Mouse (Mus musculus): ENCODE results near the gene Phgdh. TPM values are rescaled to one million over a fixed set of nuclear protein-coding genes. Genes with fewer than 3 reads are reported as not detected.

Gene Phgdh
- polyA plus RNA-seq, 2 experiments: 121 to 207 TPM

DNA sequence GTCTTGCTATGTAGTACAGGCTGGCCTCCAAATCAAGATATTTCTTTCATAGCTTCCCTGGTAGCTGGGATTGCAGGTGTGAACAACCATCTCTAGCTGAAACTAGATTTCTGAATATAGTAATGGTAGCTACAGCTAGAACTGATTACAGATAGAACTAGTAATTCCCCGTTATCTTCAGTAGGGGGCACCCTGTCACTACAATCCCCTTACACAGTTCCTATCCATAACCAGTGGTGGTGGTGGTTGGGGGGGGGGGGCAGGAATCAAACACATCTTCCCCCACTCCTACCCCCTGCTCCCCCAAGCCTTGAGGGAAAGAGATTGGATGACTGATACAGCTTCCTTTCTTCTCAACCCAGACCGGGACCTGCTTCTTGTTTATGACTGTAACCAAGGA, 23.0 kb upstream of the Phgdh start:
- no peak for TF ChIP-seq EP300 (IDR thresholded peaks at IDR 0.05; ENCODE audit: low read depth)
- TF ChIP-seq CTCF (IDR thresholded peaks at IDR 0.05; ENCODE audit: low read depth): peak; percentile 52; the same call in 1 of the 2 replicates
- Histone ChIP-seq H3K4me1 (replicated peaks; ENCODE audit: control insufficient read depth in 2 of 2, insufficient read depth in 2 of 2, low read length in 1 of 2) (no peaks in the 10 kb centered on the region), H3K27me3 (ENCODE audit: control insufficient read depth, insufficient read depth, low read length) (no peaks in the 10 kb centered on the region), H3K36me3 (replicated peaks; ENCODE audit: control insufficient read depth, insufficient read depth, low read depth) (no peaks in the 10 kb centered on the region), H3K27ac (no peak overlapping the region), H3K4me2 (ENCODE audit: low read depth) (no peak overlapping the region), H3K9me3 (ENCODE audit: control insufficient read depth, low read length) (no peaks in the 10 kb centered on the region), H3K4me3 (ENCODE audit: insufficient read depth in 1 of 2, low read depth in 2 of 2, low read length in 2 of 2) (no peak overlapping the region), H3K9ac (replicated peaks) (no peak overlapping the region)
- DNase-seq (ENCODE audit: low read depth in 3 of 3, low spot score in 3 of 3) (no peak), ATAC-seq (ENCODE audit: insufficient read depth) (no peak)
- WGBS (ENCODE audit: insufficient replicate concordance): 27% methylated on average over 2 of the region's 2 CpGs

DNA sequence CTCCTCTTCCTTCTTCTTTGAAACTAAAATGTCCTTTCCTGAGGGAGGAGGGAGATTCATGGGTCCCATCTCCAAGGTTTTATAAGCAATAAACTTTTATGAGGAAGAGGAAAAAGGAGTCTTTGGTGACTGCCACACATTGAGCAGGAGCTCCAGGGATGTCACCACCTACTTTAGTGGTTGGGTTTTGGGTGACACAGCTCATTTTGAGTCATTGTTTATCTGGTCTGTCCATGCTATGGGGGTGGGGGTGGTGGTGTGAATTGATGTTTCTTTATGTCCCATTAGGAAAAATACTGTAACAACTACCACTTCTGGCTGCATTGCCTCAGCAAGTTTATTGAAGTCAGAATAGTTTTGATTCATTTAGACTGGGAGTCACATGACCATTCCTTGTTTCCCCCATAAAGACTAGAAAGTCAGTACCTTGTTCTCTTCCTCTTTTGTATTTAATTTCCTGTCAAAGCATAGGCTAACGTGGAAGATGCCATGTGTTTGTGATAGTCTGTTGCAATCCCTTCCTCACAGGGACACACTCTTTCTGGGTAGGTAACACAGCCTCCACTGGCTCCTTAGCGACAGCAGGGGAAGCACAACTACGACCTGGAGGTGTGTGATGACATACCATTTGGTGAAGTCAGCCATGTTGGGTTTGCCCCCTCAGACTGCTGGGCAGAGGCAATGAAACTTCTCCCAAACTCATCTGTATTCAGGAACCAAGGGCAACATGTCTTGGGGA, 17.0 kb upstream of the Phgdh start:
- no peak overlapping the region for H3K4me3 ChIP-seq (ENCODE audit: insufficient read depth in 1 of 2, low read depth in 2 of 2, low read length in 2 of 2)
- no peak for ATAC-seq (ENCODE audit: insufficient read depth)
- H3K36me3 ChIP-seq (replicated peaks; ENCODE audit: control insufficient read depth, insufficient read depth, low read depth): no peaks in the 10 kb centered on the region
- no peak overlapping the region for H3K9ac ChIP-seq (replicated peaks)
- DNase-seq (ENCODE audit: low read depth in 3 of 3, low spot score in 3 of 3): no peak
- no peaks in the 10 kb centered on the region for H3K27me3 ChIP-seq (ENCODE audit: control insufficient read depth, insufficient read depth, low read length)
- TF ChIP-seq CTCF (IDR thresholded peaks at IDR 0.05; ENCODE audit: low read depth): no peak
- no peaks in the 10 kb centered on the region for H3K9me3 ChIP-seq (ENCODE audit: control insufficient read depth, low read length)
- no peak overlapping the region for H3K4me2 ChIP-seq (ENCODE audit: low read depth)
- H3K27ac ChIP-seq: no peak overlapping the region
- H3K4me1 ChIP-seq (replicated peaks; ENCODE audit: control insufficient read depth in 2 of 2, insufficient read depth in 2 of 2, low read length in 1 of 2): no peaks in the 10 kb centered on the region
- WGBS (ENCODE audit: insufficient replicate concordance): 35% methylated on average over 3 of the region's 3 CpGs

DNA sequence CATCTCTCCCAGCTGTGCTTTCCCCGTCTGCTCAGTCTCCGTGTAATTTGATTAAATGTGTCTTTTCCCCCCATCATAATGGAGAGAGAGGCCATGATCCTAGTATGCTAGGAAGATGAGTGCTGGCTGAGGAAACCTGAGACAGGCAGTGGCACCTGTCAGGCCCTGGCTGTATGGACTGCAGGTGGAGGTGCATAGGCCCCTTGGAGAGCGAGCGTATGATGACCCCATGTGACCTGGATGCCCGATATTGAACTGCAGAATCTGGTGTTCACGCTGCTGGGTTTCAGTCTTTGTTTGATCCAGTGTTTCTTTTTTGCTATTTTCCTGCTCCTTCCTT, 16.2 kb upstream of the Phgdh start:
- Histone ChIP-seq H3K9ac (replicated peaks) (no peak overlapping the region), H3K9me3 (ENCODE audit: control insufficient read depth, low read length) (no peaks in the 10 kb centered on the region)

DNA sequence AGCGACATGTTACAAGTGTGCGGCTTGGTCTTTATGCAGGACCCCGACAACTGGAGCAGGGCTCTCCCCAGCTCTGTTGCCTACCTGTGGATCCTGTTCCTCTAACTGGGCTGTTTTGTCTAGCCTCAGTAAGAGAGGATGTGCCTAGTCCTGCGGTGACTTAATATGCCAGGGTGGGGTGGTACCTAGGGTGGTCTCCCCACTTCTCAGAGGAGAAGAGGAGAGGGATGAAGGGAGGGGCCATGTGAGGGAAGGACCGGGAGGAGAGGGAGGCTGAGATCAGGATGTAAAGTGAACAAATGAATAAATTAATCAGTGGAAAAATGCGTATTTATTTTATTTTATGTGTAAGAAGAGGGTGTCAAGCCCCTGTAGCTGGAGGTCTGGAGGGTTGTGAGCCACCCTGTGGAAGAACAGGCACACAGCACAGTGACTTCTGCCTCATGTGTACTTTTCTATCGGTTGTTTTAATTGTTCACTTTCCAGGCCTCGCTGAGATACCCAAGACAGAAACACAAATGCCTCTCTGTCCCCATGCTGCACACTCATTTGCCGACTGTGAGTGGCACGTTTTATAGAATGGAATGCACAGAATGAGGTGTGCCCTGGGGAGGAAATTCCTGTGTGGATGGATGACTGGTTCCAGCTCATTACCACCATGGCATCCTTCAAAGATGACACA, 15.7 kb upstream of the Phgdh start:
- no peak for TF ChIP-seq CTCF (IDR thresholded peaks at IDR 0.05; ENCODE audit: low read depth)
- no peak for TF ChIP-seq EP300 (IDR thresholded peaks at IDR 0.05; ENCODE audit: low read depth)
- Histone ChIP-seq H3K27ac (no peak overlapping the region), H3K9ac (replicated peaks) (no peak overlapping the region), H3K4me1 (replicated peaks; ENCODE audit: control insufficient read depth in 2 of 2, insufficient read depth in 2 of 2, low read length in 1 of 2) (no peaks in the 10 kb centered on the region), H3K9me3 (ENCODE audit: control insufficient read depth, low read length) (no peaks in the 10 kb centered on the region), H3K36me3 (replicated peaks; ENCODE audit: control insufficient read depth, insufficient read depth, low read depth) (no peaks in the 10 kb centered on the region), H3K4me2 (ENCODE audit: low read depth) (no peak overlapping the region), H3K27me3 (ENCODE audit: control insufficient read depth, insufficient read depth, low read length) (no peaks in the 10 kb centered on the region), H3K4me3 (ENCODE audit: insufficient read depth in 1 of 2, low read depth in 2 of 2, low read length in 2 of 2) (no peak overlapping the region)
- no peak for DNase-seq (ENCODE audit: low read depth in 3 of 3, low spot score in 3 of 3)
- ATAC-seq (ENCODE audit: insufficient read depth): no peak
- 62% methylated on average over 10 of the region's 10 CpGs for WGBS (ENCODE audit: insufficient replicate concordance)

More for the DNA sequence above, 16.2 kb upstream of the Phgdh start:
- ATAC-seq (ENCODE audit: insufficient read depth) (no peak), DNase-seq (ENCODE audit: low read depth in 3 of 3, low spot score in 3 of 3) (no peak)
- H3K27me3 ChIP-seq (ENCODE audit: control insufficient read depth, insufficient read depth, low read length): no peaks in the 10 kb centered on the region
- H3K4me2 ChIP-seq (ENCODE audit: low read depth): no peak overlapping the region
- no peak overlapping the region for H3K27ac ChIP-seq
- no peak for TF ChIP-seq CTCF (IDR thresholded peaks at IDR 0.05; ENCODE audit: low read depth)
- TF ChIP-seq EP300 (IDR thresholded peaks at IDR 0.05; ENCODE audit: low read depth): no peak
- WGBS (ENCODE audit: insufficient replicate concordance): 65% methylated on average over 6 of the region's 6 CpGs
- no peak overlapping the region for H3K4me3 ChIP-seq (ENCODE audit: insufficient read depth in 1 of 2, low read depth in 2 of 2, low read length in 2 of 2)
- no peaks in the 10 kb centered on the region for H3K4me1 ChIP-seq (replicated peaks; ENCODE audit: control insufficient read depth in 2 of 2, insufficient read depth in 2 of 2, low read length in 1 of 2)
- H3K36me3 ChIP-seq (replicated peaks; ENCODE audit: control insufficient read depth, insufficient read depth, low read depth): no peaks in the 10 kb centered on the region

GRCm38 (mm10) chr3:98353892-98354291, 14.1 kb upstream of the Phgdh start:
- Histone ChIP-seq H3K9ac (replicated peaks) (no peak overlapping the region), H3K4me1 (replicated peaks; ENCODE audit: control insufficient read depth in 2 of 2, insufficient read depth in 2 of 2, low read length in 1 of 2) (no peaks in the 10 kb centered on the region), H3K27me3 (ENCODE audit: control insufficient read depth, insufficient read depth, low read length) (no peaks in the 10 kb centered on the region), H3K4me2 (ENCODE audit: low read depth) (no peak overlapping the region), H3K9me3 (ENCODE audit: control insufficient read depth, low read length) (no peaks in the 10 kb centered on the region), H3K4me3 (ENCODE audit: insufficient read depth in 1 of 2, low read depth in 2 of 2, low read length in 2 of 2) (no peak overlapping the region), H3K36me3 (replicated peaks; ENCODE audit: control insufficient read depth, insufficient read depth, low read depth) (no peaks in the 10 kb centered on the region), H3K27ac (no peak overlapping the region)
- DNase-seq (ENCODE audit: low read depth in 3 of 3, low spot score in 3 of 3) (peak in 1 of 3 experiments; percentile 17), ATAC-seq (ENCODE audit: insufficient read depth) (no peak)
- 28% methylated on average over 7 of the region's 7 CpGs for WGBS (ENCODE audit: insufficient replicate concordance)
- TF ChIP-seq CTCF (IDR thresholded peaks at IDR 0.05; ENCODE audit: low read depth) (peak; percentile 36; the same call in 1 of the 2 replicates), EP300 (IDR thresholded peaks at IDR 0.05; ENCODE audit: low read depth) (no peak)
